Mouse (Mus musculus): ENCODE measurements around the gene Ptprn2.

- no peak for TF ChIP-seq EP300 (IDR thresholded peaks at IDR 0.05; ENCODE audit: low read depth)
- no peak for TF ChIP-seq CTCF (IDR thresholded peaks at IDR 0.05; ENCODE audit: low read depth)
These were observed 671.3 kb downstream of the Ptprn2 start for GRCm38 (mm10) chr12:117156786-117157185.

Data from liver, postnatal 0 days (tissue).